Mouse (Mus musculus) cerebellum, adult 11-12 months (tissue): ENCODE data around the gene Prf1.

ENCODE experiments used
- DNase-seq: peaks from one replicate; pipeline ENCODE4 v3.0.0; 2022

Gene Prf1

DNA sequence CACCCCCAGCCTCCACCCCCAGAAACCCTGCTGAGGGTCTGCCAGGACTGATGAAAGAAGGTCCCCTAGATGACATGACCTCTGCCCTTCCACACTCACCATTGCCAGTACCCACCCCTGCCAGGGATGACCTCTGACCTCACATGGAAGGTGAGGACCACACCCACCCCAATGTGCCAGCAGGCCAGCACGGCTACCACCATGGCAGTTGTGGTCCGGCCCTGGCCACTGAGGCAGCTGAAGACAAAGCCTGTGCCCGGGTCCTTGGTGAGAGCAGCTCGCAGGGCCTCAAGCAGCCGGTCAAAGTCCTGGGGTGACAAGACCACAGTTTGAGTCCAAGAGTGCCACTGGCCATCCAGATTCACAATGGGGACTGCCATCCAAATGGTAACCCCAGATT, 43.4 kb downstream of the Prf1 start:
- no peak for DNase-seq

- DNase-seq: peak; percentile 45
Observed at GRCm38 (mm10) chr10:61341557-61341956, 43.9 kb downstream of the Prf1 start.

DNA sequence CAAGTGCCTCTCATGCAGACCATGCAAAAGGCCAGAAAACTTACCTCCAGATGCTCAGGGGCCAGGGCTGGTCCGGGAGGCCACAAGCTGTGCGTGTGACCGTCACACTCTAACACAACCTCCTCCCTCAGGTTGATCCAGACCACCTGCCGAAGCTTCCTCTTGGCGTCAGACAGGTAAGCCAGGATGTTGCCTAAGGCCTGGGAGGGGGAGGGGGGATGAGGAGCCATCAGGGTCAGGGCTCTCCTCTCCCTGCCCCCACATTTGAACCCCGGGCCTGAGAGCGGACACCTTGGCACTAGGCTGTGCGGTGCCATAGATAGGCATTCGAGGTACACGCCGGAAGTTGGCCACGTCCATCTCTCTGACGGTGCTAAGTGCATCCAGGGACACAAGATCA, 45.1 kb downstream of the Prf1 start:
- DNase-seq: no peak

DNA sequence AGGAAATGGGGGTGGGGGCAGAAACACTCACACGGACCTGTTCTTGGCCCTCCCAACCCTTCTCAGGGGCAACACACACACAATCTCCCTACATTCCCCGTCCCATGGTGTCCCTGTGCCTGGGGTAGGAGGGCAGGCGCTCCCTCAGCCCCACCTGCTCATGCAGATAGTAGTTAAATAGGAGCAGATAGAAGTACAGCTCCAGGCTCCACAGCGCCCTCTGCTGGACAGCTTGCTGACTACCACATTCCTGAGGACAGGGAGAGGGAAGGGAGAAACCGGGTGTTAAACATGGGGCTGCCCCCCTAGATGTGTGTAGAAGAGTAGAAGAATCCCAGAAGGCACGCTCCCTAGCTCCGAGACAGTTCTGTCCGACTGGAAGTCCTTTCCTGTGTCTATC, 46.3 kb downstream of the Prf1 start:
- no peak for DNase-seq

DNA sequence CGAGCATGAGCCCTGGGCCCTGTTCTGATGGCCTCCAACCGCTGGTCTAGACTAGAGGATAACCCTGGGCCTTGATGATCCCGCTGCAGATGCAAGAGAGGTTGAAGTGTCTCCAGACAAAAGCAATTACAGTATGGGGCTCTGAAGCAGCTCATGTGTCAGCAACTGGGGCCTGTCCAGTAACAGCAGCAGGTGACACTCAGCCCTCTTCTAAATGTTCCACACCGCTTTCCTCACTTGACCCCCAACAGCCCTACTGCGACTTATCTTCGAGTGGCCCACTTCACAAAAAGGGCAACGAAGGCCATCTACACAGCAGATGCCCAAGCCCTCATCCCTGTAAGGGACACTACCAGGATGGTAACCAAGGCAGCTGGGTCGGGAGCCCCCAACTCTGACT, 47.5 kb downstream of the Prf1 start:
- DNase-seq: no peak

- no peak for DNase-seq
Observed at GRCm38 (mm10) chr10:61346374-61346773, 48.7 kb downstream of the Prf1 start.

DNA sequence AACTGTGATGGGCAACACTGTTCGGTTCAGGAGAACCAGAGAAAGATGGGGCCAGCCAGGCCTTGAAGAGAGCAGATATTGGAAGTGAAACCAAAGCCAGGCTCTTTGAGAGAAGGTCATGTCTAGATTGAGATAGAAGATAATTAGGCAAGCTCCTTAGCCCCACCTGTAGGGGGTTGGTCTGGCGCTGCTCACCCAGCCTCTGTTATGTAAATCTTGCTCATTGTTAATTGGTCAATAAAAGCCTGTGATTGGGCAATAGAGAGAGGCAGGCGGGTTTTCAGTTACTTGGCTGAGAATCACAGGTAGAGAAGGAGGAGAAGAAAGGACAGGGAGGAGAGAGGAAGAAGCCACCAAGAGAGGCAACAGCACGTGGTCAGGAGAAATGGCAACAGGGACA, 53.6 kb downstream of the Prf1 start:
- no peak for DNase-seq
